Mouse (Mus musculus) erythroblast, embryonic 14.5 days (primary cell): ENCODE data around the gene Kat7.

Experiments used
- GATA1 ChIP-seq: IDR thresholded peaks from 2 replicates; pipeline ENCODE4 v1.6.1; 2012; ENCODE audit warnings: low read length, inconsistent platforms, mixed read lengths
- TAL1 ChIP-seq: IDR thresholded peaks from 3 replicates; pipeline ENCODE4 v1.6.1; 2012; ENCODE audit warnings: low read length, inconsistent platforms, mixed read lengths

DNA sequence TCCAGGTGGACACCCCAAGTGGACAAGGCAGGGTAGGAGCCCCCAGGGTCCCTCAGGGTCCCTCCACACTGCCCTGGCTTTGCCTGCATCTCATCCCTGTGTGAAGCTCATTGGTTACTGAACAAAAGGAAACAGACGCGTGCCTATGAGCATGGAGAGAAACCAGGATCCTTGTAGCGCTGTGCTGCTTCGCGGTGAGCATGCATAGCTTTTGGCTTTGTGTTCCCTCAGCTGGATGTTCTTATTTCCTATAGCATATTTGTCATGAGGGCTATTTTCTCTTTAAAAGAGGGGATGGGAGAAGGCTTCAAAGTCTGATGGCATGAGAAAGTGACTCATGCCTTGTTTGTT lies 45.6 kb upstream of the Kat7 start:
- TF ChIP-seq GATA1 (no peak), TAL1 (no peak)
